Mouse (Mus musculus): ENCODE data around the gene Dqx1.

Dqx1 gene

GRCm38 (mm10) chr6:83070311-83071219 lies 12.9 kb downstream of the Dqx1 start:
- peak; percentile 60 for DNase-seq

GRCm38 (mm10) chr6:83071220-83071619 lies 13.6 kb downstream of the Dqx1 start:
- peak; percentile 45 for DNase-seq

- no peak for DNase-seq
Measured at GRCm38 (mm10) chr6:83074979-83075378, 17.3 kb downstream of the Dqx1 start.

- DNase-seq: peak; percentile 62
Measured at GRCm38 (mm10) chr6:83077630-83078323, 20.1 kb downstream of the Dqx1 start, which contains the start of gene Pcgf1. TSS of gene Pcgf1 (plus strand) at chr6:83077869.

GRCm38 (mm10) chr6:83078324-83078858 lies 20.7 kb downstream of the Dqx1 start:
- DNase-seq: peak; percentile 98

GRCm38 (mm10) chr6:83080210-83080609 lies 22.6 kb downstream of the Dqx1 start:
- DNase-seq: no peak

- DNase-seq: no peak
Measured at GRCm38 (mm10) chr6:83083497-83083896, 25.9 kb downstream of the Dqx1 start.

- DNase-seq: no peak
Measured at GRCm38 (mm10) chr6:83084477-83084876, 26.8 kb downstream of the Dqx1 start.

- DNase-seq: no peak
Measured at GRCm38 (mm10) chr6:83086121-83087035, 28.7 kb downstream of the Dqx1 start, which contains the start of gene Lbx2. TSS of gene Lbx2 (plus strand) at chr6:83086367.

- no peak for DNase-seq
Measured at GRCm38 (mm10) chr6:83087205-83087925, 29.7 kb downstream of the Dqx1 start.

GRCm38 (mm10) chr6:83087926-83088260 lies 30.2 kb downstream of the Dqx1 start:
- no peak for DNase-seq

GRCm38 (mm10) chr6:83092416-83093127 lies 34.9 kb downstream of the Dqx1 start:
- no peak for DNase-seq

GRCm38 (mm10) chr6:83095968-83096367 lies 38.3 kb downstream of the Dqx1 start:
- no peak for DNase-seq

GRCm38 (mm10) chr6:83098411-83098810 lies 40.8 kb downstream of the Dqx1 start:
- no peak for DNase-seq

GRCm38 (mm10) chr6:83101316-83101687 lies 43.7 kb downstream of the Dqx1 start, which contains the start of the genes Ccdc142 and Gm42688:
TSS of gene Ccdc142 (plus strand) at chr6:83101601.
TSS of gene Gm42688 (plus strand) at chr6:83101617.
- DNase-seq: peak; percentile 95

GRCm38 (mm10) chr6:83101688-83102556 lies 44.3 kb downstream of the Dqx1 start:
- peak; percentile 74 for DNase-seq

GRCm38 (mm10) chr6:83103130-83103650 lies 45.5 kb downstream of the Dqx1 start:
- no peak for DNase-seq

GRCm38 (mm10) chr6:83104158-83104557 lies 46.5 kb downstream of the Dqx1 start:
- DNase-seq: no peak

GRCm38 (mm10) chr6:83107566-83108400 lies 50.1 kb downstream of the Dqx1 start:
- peak; percentile 86 for DNase-seq
